Mouse (Mus musculus) hindbrain, postnatal 0 days (tissue): ENCODE results near the gene Grin3b. TPM values are rescaled to one million over a fixed set of nuclear protein-coding genes. Genes with fewer than 3 reads are reported as not detected.

ENCODE experiments used
- ATAC-seq: fragments of 200-750 bp; cut with Nextera tagmentation; 2 replicates; pipeline ENCODE4 v1.8.0; 2017; ENCODE audit warnings: mild to moderate bottlenecking, moderate TSS enrichment, moderate library complexity
- DNase-seq: peaks from one replicate; pipeline ENCODE4 v3.0.0-alpha.2; 2015; ENCODE audit warnings: low spot score
- H3K27ac ChIP-seq: fragments of 300-500 bp; sonication (generic); 2 replicates; pipeline ENCODE4 v1.5.1; 2014; ENCODE audit warnings: mild to moderate bottlenecking
- H3K27me3 ChIP-seq: fragments of 300-500 bp; sonication (generic); 2 replicates; pipeline ENCODE4 v1.6.1; 2014; ENCODE audit warnings: low read length, mixed read lengths; ENCODE audit not compliant: insufficient read depth
- H3K36me3 ChIP-seq: fragments of 300-500 bp; sonication (generic); 2 replicates; pipeline ENCODE4 v1.6.1; 2014; ENCODE audit warnings: low read length, mixed read lengths; ENCODE audit not compliant: insufficient read depth
- H3K4me1 ChIP-seq: fragments of 300-500 bp; sonication (generic); 2 replicates; pipeline ENCODE4 v1.6.1; 2014; ENCODE audit warnings: antibody characterized with exemption, low read length, mixed read lengths; ENCODE audit not compliant: insufficient read depth
- H3K4me2 ChIP-seq: fragments of 300-500 bp; sonication (generic); 2 replicates; pipeline ENCODE4 v1.6.1; 2014; ENCODE audit warnings: low read depth, mild to moderate bottlenecking, low read length, moderate library complexity, mixed read lengths
- H3K4me3 ChIP-seq: fragments of 300-500 bp; sonication (generic); 2 replicates; pipeline ENCODE4 v1.5.1; 2014; ENCODE audit warnings: low read length
- H3K9ac ChIP-seq: fragments of 300-500 bp; sonication (generic); replicated peaks from 2 replicates; pipeline ENCODE4 v1.6.1; 2014; ENCODE audit warnings: mild to moderate bottlenecking, low read length, moderate library complexity, mixed read lengths
- H3K9me3 ChIP-seq: fragments of 300-500 bp; sonication (generic); 2 replicates; pipeline ENCODE4 v1.6.1; 2016; ENCODE audit warnings: low read length, mixed read lengths
- CTCF ChIP-seq: IDR thresholded peaks from 2 replicates; pipeline ENCODE4 v1.5.1; 2016; ENCODE audit warnings: antibody characterized with exemption, control low read depth, low read depth
- WGBS: fragments of 180-500 bp; shearing (Covaris S2); extraction: QIAGEN DNeasy Blood & Tissue Kit; methylation state at CpG from one replicate; pipeline ENCODE4 v1.1.7; 2014; 5-methylcytosine and 5-hydroxymethylcytosine counted together
- polyA plus RNA-seq: library from polyadenylated mRNA; unstranded; fragments of >200 nt; fragmentation: Nextera tagmentation; extraction: Ambion mirVana; gene quantifications from 2 replicates; pipeline ENCODE4 v1.2.1, GENCODE M21; 2015
- total RNA-seq: library from RNA; depleted of rRNA; stranded (reverse); fragments of >200 nt; gene quantifications from 2 replicates; pipeline ENCODE4 v1.2.3, GENCODE M21; 2014; rRNA removed

The Grin3b gene
- 0.68 and 0.97 TPM in 2 replicates for total RNA-seq
- 0.20 and 0.51 TPM in 2 replicates for polyA plus RNA-seq

GRCm38 (mm10) chr10:79970415-79971182 is at the start of gene Grin3b:
TSS of gene Grin3b (plus strand) at chr10:79970715.
- no peaks in the 10 kb centered on the region for H3K9me3 ChIP-seq
- H3K36me3 ChIP-seq: peaks cover 22% of the 10 kb centered on the region
- ATAC-seq (peak; percentile 4; the same call in 1 of the 2 replicates), DNase-seq (no peak)
- no peak for TF ChIP-seq CTCF
- peaks cover 10% of the 10 kb centered on the region for H3K4me1 ChIP-seq
- WGBS: 9% methylated on average over 41 of the region's 47 CpGs
- H3K4me2 ChIP-seq: peak within 1 kb of the TSS; percentile 67
- peak within 1 kb of the TSS; percentile 43 for H3K9ac ChIP-seq
- peaks cover 9% of the 10 kb centered on the region; the same call in 1 of the 2 replicates for H3K27me3 ChIP-seq
- peak within 1 kb of the TSS; percentile 40 for H3K4me3 ChIP-seq
- peak within 1 kb of the TSS; percentile 26; the same call in 1 of the 2 replicates for H3K27ac ChIP-seq

GRCm38 (mm10) chr10:79920958-79921535 is 49.5 kb upstream of the Grin3b start, which contains the start of gene R3hdm4:
TSS of gene R3hdm4 (minus strand) at chr10:79921208.
- no peak for ATAC-seq
- peak within 1 kb of the TSS; percentile 31 for H3K9ac ChIP-seq
- 4% methylated on average over 41 of the region's 41 CpGs for WGBS
- no peak for DNase-seq
- no peaks in the 10 kb centered on the region for H3K36me3 ChIP-seq
- TF ChIP-seq CTCF: no peak
- H3K9me3 ChIP-seq: no peaks in the 10 kb centered on the region
- H3K27ac ChIP-seq: no peak within 1 kb of the TSS
- H3K4me1 ChIP-seq: peaks cover 14% of the 10 kb centered on the region; the same call in 1 of the 2 replicates
- H3K4me2 ChIP-seq: peak within 1 kb of the TSS; percentile 56
- peaks cover 53% of the 10 kb centered on the region for H3K27me3 ChIP-seq
- H3K4me3 ChIP-seq: peak within 1 kb of the TSS; percentile 30

DNA sequence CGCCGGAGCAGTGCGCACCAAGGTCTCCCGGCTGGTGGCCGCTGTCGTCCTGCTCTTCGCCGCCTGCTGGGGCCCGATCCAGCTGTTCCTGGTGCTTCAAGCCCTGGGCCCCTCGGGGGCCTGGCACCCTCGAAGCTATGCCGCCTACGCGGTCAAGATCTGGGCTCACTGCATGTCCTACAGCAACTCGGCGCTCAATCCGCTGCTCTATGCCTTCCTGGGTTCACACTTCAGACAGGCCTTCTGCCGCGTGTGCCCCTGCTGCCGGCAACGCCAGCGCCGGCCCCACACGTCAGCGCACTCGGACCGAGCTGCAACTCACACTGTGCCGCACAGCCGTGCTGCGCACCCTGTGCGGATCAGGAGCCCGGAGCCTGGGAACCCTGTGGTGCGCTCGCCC is 48.9 kb upstream of the Grin3b start:
- Histone ChIP-seq H3K9ac (peak overlapping the region; percentile 31), H3K27me3 (peaks cover 53% of the 10 kb centered on the region), H3K36me3 (no peaks in the 10 kb centered on the region), H3K27ac (no peak overlapping the region), H3K9me3 (no peaks in the 10 kb centered on the region), H3K4me1 (peaks cover 13% of the 10 kb centered on the region; the same call in 1 of the 2 replicates), H3K4me3 (peak overlapping the region; percentile 30), H3K4me2 (peak overlapping the region; percentile 56)
- TF ChIP-seq CTCF: no peak
- 2% methylated on average over 34 of the region's 34 CpGs for WGBS
- no peak for ATAC-seq
- no peak for DNase-seq

DNA sequence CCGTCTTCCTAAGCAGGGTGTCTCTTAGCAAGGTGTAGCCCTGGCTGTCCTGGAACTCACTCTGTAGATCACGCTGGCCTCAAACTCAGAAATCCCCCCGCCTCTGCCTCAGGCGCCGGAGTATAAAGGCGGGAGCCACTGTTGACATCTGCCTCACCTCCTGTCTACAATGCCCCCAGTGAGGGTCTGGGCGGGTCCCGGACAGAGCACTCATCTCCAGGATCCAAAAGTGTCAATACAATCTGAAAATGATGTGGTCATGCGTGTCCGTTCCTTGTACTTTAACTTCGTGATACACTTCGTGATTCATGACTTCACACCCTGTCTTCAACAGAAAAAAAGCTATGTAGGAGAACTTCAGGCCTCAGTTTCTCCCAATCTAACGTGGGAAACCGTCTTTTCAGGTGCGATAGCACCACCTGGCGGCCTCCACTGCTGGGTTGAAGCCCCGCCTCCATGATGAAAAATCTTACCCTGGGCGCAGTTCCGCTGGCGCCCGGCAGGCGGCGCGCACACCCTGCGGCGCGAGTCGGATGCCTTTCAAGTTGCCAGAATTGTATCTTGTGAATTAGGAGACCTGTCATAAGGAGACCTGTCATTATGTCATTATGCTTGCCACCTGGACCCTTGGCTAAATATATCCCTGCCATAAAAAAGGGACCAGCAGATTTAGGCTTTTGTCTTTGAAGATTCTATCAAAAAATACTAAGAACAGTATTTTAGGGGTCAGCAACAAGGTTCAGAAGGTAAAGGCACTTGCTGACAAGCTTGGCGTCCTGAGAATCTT is 45.3 kb upstream of the Grin3b start:
- Histone ChIP-seq H3K27ac (no peak overlapping the region), H3K9me3 (no peaks in the 10 kb centered on the region), H3K36me3 (no peaks in the 10 kb centered on the region), H3K4me2 (peak overlapping the region; percentile 96), H3K4me1 (peaks cover 13% of the 10 kb centered on the region; the same call in 1 of the 2 replicates), H3K27me3 (peaks cover 30% of the 10 kb centered on the region), H3K4me3 (no peak overlapping the region), H3K9ac (no peak overlapping the region)
- TF ChIP-seq CTCF: peak; percentile 100
- 10% methylated on average over 29 of the region's 29 CpGs for WGBS
- DNase-seq: peak; percentile 94
- ATAC-seq: peak; percentile 3; the same call in 1 of the 2 replicates

DNA sequence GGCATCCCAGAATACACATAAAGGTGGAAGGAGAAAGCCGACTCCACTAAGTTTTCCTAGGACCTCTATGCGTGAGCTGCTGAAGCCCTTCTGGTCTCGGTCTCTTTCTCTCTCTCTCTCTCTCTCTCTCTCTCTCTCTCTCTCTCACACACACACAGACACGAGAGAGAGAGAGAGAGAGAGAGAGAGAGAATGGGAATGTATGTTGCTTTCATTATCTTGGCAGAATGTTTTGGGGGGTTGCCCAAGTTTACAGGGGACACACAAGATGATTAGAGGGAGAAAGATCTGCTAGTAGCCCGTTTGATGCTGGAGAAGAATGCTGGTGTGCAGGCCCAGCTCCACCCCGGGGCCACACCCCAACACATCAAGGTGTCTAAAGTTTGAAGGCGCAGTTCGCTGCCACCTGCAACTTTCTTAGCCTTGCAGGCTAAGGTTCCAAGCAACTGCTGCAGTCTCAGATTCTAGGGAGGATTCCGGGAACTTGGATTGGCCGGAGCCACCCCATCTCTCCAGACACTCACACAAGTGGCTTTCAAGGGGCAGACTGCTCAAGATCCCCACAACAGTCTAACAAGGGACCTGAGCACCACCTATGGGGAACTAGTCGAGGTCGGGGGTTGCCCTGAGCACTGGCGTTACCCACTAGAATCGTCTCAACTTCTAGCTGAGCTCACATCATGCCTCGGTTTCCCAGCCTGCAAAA is 44.6 kb upstream of the Grin3b start:
- H3K4me3 ChIP-seq: peak overlapping the region; percentile 86
- no peak for DNase-seq
- H3K27ac ChIP-seq: peak overlapping the region; percentile 88; the same call in 1 of the 2 replicates
- no peak for TF ChIP-seq CTCF
- H3K4me2 ChIP-seq: peak overlapping the region; percentile 96
- no peak for ATAC-seq
- H3K9me3 ChIP-seq: no peaks in the 10 kb centered on the region
- 10% methylated on average over 15 of the region's 15 CpGs for WGBS
- H3K27me3 ChIP-seq: peaks cover 23% of the 10 kb centered on the region
- no peaks in the 10 kb centered on the region for H3K36me3 ChIP-seq
- 0 out of 2 replicates have a peak, but pooled peaks cover 9% of the 10 kb centered on the region for H3K4me1 ChIP-seq
- H3K9ac ChIP-seq: peak overlapping the region; percentile 76
